Mouse (Mus musculus) kidney, adult 2 months (tissue): ENCODE data around the gene Stag1. TPM values are rescaled to one million over a fixed set of nuclear protein-coding genes. Genes with fewer than 3 reads are reported as not detected.

Experiments used
- DNase-seq: peaks from one replicate; pipeline ENCODE4 v3.0.0; 2021
- H3K27ac ChIP-seq: fragments of 200-500 bp; 2 replicates; pipeline ENCODE4 v1.5.1; 2012; ENCODE audit warnings: low read depth, low read length, control low read depth, inconsistent platforms; ENCODE audit not compliant: insufficient read depth
- H3K27me3 ChIP-seq: fragments of 200-500 bp; replicated peaks from 2 replicates; pipeline ENCODE4 v1.6.1; 2012; ENCODE audit warnings: mild to moderate bottlenecking, moderate library complexity, low read length, inconsistent platforms; ENCODE audit not compliant: control insufficient read depth, insufficient read depth
- H3K36me3 ChIP-seq: fragments of 200-500 bp; 2 replicates; pipeline ENCODE4 v1.6.1; 2012; ENCODE audit warnings: mild to moderate bottlenecking, moderate library complexity, low read length, inconsistent platforms; ENCODE audit not compliant: control insufficient read depth, insufficient read depth
- H3K4me1 ChIP-seq: fragments of 200-500 bp; 2 replicates; pipeline ENCODE4 v1.6.1; 2011; ENCODE audit warnings: low read length; ENCODE audit not compliant: control insufficient read depth, insufficient read depth
- H3K4me3 ChIP-seq: fragments of 200-500 bp; 2 replicates; pipeline ENCODE4 v1.5.1; 2011; ENCODE audit warnings: mild to moderate bottlenecking, low read depth, low read length, control low read depth; ENCODE audit not compliant: insufficient read depth
- CTCF ChIP-seq: fragments of 200-500 bp; conservative IDR thresholded peaks from 2 replicates; pipeline ENCODE4 v1.5.1; 2011; ENCODE audit warnings: low read depth, mild to moderate bottlenecking, control low read depth, low read length, moderate library complexity, mixed read lengths; ENCODE audit not compliant: insufficient read depth, insufficient read length
- POLR2A ChIP-seq: fragments of 200-500 bp; IDR thresholded peaks from one replicate; pipeline ENCODE4 v1.6.1; 2011; ENCODE audit warnings: low read depth, low read length, control low read depth
- WGBS: fragments of 180-500 bp; shearing (Covaris S2); methylation state at CpG from one replicate; pipeline ENCODE4 v1.1.7; 2018; 5-methylcytosine and 5-hydroxymethylcytosine counted together
- polyA plus RNA-seq: library from polyadenylated mRNA; depleted of rRNA; stranded (reverse); fragments of >200 nt; gene quantifications from 2 replicates; pipeline ENCODE4 v1.2.3, GENCODE M21; 2012

The Stag1 gene
- polyA plus RNA-seq, 1 experiment, result 5.1 TPM

DNA sequence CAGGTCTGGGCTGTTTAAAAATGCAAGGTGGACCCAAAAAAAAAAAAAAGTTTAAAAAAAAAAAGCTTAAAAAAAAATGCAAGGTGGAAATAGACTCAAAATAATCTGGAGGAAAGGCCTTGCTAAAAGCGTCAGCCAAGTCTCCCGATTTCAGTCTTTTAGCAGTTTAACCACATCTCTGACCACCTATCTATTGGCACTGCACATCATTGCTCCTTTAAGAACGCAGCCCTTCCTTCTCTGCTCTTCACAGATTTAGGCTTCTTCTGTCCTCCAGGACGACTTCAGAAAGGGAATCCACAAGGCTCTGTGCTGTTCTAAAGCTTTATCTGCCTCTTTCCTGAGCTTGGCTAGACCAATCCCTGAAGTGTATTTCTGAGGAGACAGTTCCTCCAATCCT lies 366.5 kb downstream of the Stag1 start:
- 81% methylated on average over 4 of the region's 4 CpGs for WGBS
- H3K27ac ChIP-seq, result no peak overlapping the region
- H3K4me3 ChIP-seq, result no peak overlapping the region
- H3K36me3 ChIP-seq, result no peaks in the 10 kb centered on the region
- no peaks in the 10 kb centered on the region for H3K27me3 ChIP-seq
- no peak for TF ChIP-seq CTCF
- no peak for TF ChIP-seq POLR2A
- DNase-seq, result no peak
- no peaks in the 10 kb centered on the region for H3K4me1 ChIP-seq

DNA sequence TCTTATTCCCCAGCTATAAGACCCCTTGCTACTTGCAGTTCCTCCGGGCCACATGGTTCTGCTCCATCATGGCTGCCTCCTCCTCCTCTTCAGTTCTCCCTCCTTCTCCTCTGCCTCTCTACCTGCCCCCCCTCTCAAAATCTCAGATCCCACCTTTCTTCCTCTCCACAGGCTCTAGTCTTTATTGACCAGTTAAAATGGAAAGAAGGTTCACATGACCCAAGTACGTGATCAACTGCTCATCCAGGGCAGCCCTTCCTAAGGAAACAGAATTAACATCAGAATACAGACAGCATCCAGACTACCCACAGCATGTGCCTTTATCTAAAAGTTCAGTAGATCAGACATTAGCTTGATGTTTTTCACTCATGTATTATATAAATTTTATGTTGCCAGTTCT lies 371.9 kb downstream of the Stag1 start:
- DNase-seq, result no peak
- Histone ChIP-seq H3K27ac (no peak overlapping the region), H3K36me3 (no peaks in the 10 kb centered on the region), H3K4me1 (no peaks in the 10 kb centered on the region), H3K4me3 (no peak overlapping the region), H3K27me3 (no peaks in the 10 kb centered on the region)
- WGBS, result 94% methylated on average over 2 of the region's 2 CpGs
- no peak for TF ChIP-seq CTCF
- TF ChIP-seq POLR2A, result no peak

DNA sequence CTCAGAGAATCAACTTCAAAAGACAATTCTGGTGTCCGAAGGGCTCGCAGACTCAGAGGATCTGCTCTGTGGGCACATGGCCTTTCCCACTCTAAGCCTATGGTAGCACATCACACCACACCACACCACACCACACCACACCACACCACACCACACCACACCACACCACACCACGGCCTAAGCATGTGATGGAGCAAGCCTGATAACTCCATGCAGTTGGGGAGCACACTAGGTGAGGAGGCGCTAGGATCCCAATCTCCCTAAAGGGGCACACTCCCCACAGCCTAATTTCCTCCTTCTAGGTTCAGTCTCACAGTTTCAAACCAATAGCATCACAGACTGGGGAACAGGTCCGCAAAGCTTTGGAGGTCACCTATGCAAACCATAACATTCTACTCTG lies 381.1 kb downstream of the Stag1 start:
- H3K36me3 ChIP-seq, result no peaks in the 10 kb centered on the region
- no peaks in the 10 kb centered on the region for H3K27me3 ChIP-seq
- no peak for DNase-seq
- H3K27ac ChIP-seq, result no peak overlapping the region
- H3K4me1 ChIP-seq, result no peaks in the 10 kb centered on the region
- no peak overlapping the region for H3K4me3 ChIP-seq
- TF ChIP-seq POLR2A (no peak), CTCF (no peak)
- 99% methylated on average over 5 of the region's 5 CpGs for WGBS

DNA sequence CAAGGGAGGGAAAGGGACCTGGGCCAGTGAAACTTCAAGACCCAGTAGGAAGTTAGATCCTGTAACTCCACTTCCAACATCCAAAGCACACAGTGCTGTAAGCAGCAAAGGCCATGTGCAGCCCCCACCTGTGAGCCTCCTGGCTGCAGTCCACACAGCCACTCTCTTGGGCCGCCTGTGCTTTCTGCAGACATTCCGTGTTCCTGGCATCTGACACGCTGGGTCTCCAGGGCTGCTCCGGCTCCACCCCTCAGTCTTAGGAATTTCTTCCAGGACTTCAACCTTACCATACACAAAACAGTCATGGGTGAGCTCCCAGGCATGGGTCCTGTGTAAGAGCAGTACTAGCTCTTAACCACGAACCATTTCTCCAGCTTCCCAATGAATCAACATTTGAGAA lies 381.7 kb downstream of the Stag1 start:
- peak; percentile 11 for DNase-seq
- Histone ChIP-seq H3K4me1 (no peaks in the 10 kb centered on the region), H3K36me3 (no peaks in the 10 kb centered on the region), H3K27me3 (no peaks in the 10 kb centered on the region), H3K4me3 (no peak overlapping the region), H3K27ac (no peak overlapping the region)
- TF ChIP-seq POLR2A (no peak), CTCF (no peak)
- WGBS, result 19% methylated on average over 5 of the region's 5 CpGs

DNA sequence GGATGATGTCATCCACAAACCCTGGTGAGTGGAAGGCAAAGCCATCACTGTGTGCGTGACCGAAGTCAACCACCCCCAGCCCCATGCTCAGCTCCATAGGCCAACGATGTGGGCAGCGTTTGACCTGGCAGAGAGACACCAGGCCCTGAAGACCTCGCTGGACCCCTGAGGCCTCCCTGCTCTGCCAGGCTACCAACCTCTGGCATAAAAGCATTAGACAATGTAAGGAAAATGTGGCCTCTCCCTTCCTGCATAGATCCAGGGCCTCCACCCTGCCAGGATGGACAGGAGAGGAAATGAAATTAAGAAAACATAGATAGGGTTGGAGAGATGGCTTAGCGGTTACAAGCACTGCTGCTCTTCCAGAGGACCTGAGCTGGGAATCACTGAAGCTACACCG lies 385.2 kb downstream of the Stag1 start:
- WGBS, result 80% methylated on average over 7 of the region's 7 CpGs
- DNase-seq, result no peak
- Histone ChIP-seq H3K36me3 (no peaks in the 10 kb centered on the region; the same call in 1 of the 2 replicates), H3K4me1 (no peaks in the 10 kb centered on the region), H3K27me3 (no peaks in the 10 kb centered on the region), H3K27ac (no peak overlapping the region), H3K4me3 (no peak overlapping the region)
- TF ChIP-seq POLR2A (no peak), CTCF (no peak)

DNA sequence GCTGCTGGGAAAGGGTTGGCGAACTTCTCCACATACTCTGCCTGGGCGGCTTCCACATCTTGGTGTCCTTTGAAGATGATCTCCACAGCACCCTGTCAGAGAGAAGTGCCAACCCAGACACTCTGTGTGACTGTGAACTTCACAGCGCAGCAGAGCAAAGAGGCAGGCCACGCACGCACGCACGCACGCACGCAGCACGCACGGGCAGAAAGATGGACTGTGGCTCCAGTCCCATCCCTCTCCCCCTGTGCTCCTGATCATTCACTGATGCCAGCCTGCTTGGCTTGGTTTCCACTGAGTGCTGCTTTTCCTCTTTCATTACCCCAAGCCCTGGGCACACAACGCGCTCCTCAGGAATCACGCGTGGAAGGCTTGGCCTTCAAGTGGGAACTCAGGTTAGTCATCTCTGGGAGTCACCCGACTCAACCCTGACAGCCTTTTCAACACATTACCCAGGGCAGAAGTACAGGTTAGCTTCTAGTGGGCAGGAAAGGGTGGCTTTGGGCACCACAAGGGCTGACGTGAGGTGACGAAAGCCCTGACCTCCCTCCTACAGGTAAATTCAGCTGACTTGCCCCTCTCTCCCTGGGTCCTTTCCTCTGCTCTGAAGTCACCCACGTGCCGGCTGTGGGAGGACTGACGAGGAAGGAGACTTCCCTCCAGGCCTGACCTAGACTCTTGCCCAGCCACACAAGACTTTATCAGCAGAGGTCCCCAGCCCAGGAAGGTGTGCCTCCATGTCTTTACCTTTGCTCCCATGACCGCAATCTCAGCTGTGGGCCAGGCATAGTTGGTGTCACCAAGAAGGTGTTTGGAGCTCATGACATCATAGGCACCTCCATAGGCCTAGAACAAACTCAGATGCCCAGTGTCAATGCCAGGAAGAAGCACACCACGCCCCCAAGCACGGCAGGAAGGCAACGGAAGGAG lies 387.0 kb downstream of the Stag1 start:
- no peaks in the 10 kb centered on the region for H3K27me3 ChIP-seq
- H3K27ac ChIP-seq, result no peak overlapping the region
- WGBS, result 91% methylated on average over 25 of the region's 25 CpGs

DNA sequence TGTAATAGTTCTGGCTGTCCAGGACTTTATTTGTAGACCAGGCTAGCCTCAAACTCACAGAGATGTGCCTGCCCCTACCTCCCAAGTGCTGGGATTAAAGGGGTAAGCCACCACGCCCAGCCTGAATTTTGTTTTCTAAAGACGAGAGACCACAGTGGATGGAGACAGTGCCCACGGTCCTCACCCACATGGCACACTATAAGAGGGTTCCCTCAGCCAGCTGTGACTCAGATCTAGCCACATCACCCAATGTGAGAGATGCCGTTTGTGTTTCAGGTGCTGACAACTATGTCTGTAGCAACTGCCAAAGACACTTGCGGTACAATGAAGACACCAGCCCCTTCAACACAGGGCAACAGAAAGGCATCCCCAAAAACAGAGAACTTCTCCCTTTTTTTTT lies 389.4 kb downstream of the Stag1 start:
- Histone ChIP-seq H3K27ac (no peak overlapping the region), H3K4me1 (no peaks in the 10 kb centered on the region), H3K4me3 (no peak overlapping the region), H3K36me3 (no peaks in the 10 kb centered on the region; the same call in none of the 2 replicates), H3K27me3 (no peaks in the 10 kb centered on the region)
- no peak for TF ChIP-seq POLR2A
- TF ChIP-seq CTCF, result no peak
- WGBS, result 95% methylated on average over 5 of the region's 5 CpGs
- no peak for DNase-seq

More for the DNA sequence above, 387.0 kb downstream of the Stag1 start:
- Histone ChIP-seq H3K36me3 (no peaks in the 10 kb centered on the region; the same call in none of the 2 replicates), H3K4me3 (no peak overlapping the region), H3K4me1 (no peaks in the 10 kb centered on the region)
- no peak for TF ChIP-seq CTCF
- TF ChIP-seq POLR2A, result no peak
- DNase-seq, result no peak
